Mouse (Mus musculus) left cerebral cortex, adult 18-20 months (tissue): Measurements from ENCODE around the gene Rhag. TPM values are rescaled to one million over a fixed set of nuclear protein-coding genes. Genes with fewer than 3 reads are reported as not detected.
A peak's percentile ranks its signal among the peaks of the same experiment; 100 is the strongest.

ENCODE experiments used
- DNase-seq, 2 experiments: peaks; one replicate each; pipeline ENCODE4 v3.0.0; 2021 to 2022; ENCODE audit warnings: low spot score in 2 of 2, mixed read lengths in 1 of 2
- total RNA-seq, 2 experiments: library from RNA; stranded (reverse); gene quantifications; 2 replicates each; pipeline ENCODE4 v1.2.3; 2021

The Rhag gene
- total RNA-seq, 2 experiments from 2014 or later = not detected

GRCm38 (mm10) chr17:40874701-40875100 lies 63.8 kb downstream of the Rhag start:
- DNase-seq = no peak

- DNase-seq = no peak
Measured at GRCm38 (mm10) chr17:40875568-40875967, 64.6 kb downstream of the Rhag start.

- DNase-seq = no peak
Measured at GRCm38 (mm10) chr17:40877741-40878140, 66.8 kb downstream of the Rhag start.

- DNase-seq = no peak
Measured at GRCm38 (mm10) chr17:40879528-40879923, 68.6 kb downstream of the Rhag start.

GRCm38 (mm10) chr17:40879924-40880691 lies 69.2 kb downstream of the Rhag start, which contains the start of gene 9130008F23Rik:
9130008F23Rik (minus strand) TSS chr17:40880559.
- DNase-seq = peak in 1 of 2 experiments; percentile 3

GRCm38 (mm10) chr17:40882172-40882571 lies 71.2 kb downstream of the Rhag start:
- no peak for DNase-seq

GRCm38 (mm10) chr17:40885155-40885554 lies 74.2 kb downstream of the Rhag start:
- DNase-seq = no peak

- no peak for DNase-seq
Measured at GRCm38 (mm10) chr17:40887849-40888536, 77.1 kb downstream of the Rhag start.

Other genes starting within 250 kb of the Rhag start
- not detected for gene Esp6, start 249.6 kb upstream of the Rhag start, total RNA-seq
- gene Esp4, start 212.5 kb upstream of the Rhag start, total RNA-seq = not detected
- gene Esp3, start 179.1 kb upstream of the Rhag start, total RNA-seq = not detected
- not detected for gene Esp1, start 84.0 kb upstream of the Rhag start, total RNA-seq
- not detected for gene Crisp2, start 4.1 kb upstream of the Rhag start, total RNA-seq
- not detected for gene 9130008F23Rik, start 69.4 kb downstream of the Rhag start, total RNA-seq
- not detected for gene Glyatl3, start 103.2 kb downstream of the Rhag start, total RNA-seq
- gene Mut, start 123.6 kb downstream of the Rhag start, total RNA-seq = 10 to 100 TPM; 38.8 to 42.1 TPM
- gene Cenpq, start 123.9 kb downstream of the Rhag start, total RNA-seq = 1 to 10 TPM; 3.3 to 3.9 TPM